Mouse (Mus musculus): ENCODE results near the gene Rsu1.

DNA sequence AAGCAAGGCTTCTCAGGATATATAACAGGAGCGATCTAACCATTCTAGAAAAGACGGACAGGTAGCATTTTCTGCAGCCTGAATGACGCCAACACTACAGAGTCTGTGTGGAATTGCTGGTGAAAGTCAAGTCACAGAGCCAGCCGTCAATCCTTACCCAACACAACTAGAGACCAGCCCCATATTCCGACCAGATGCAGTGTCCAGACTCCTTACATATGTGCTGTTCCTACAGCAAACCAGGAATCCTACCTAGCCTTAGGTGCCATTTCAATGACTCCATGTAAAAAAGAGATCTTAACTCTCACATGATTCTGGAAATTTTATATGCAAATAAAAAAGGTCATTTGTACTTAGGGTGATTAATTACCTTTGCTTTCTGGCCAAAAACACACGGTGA is 38.9 kb downstream of the Rsu1 start:
- no peak for TF ChIP-seq ZNF384 (IDR thresholded peaks at IDR 0.05; ENCODE audit: low read depth, low read length)
- no peak for TF ChIP-seq HCFC1 (IDR thresholded peaks at IDR 0.05; ENCODE audit: borderline replicate concordance, insufficient read depth, low read length)
- TF ChIP-seq CHD2 (IDR thresholded peaks at IDR 0.05; ENCODE audit: low read depth, low read length): no peak
- no peak for TF ChIP-seq MAFK (IDR thresholded peaks at IDR 0.05; ENCODE audit: insufficient read depth, low read depth, low read length)
- no peak for TF ChIP-seq ZC3H11A (IDR thresholded peaks at IDR 0.05; ENCODE audit: borderline replicate concordance, low read depth, low read length)
